Mouse (Mus musculus) CH12.LX (cell line): ENCODE results near the gene Cldn5.

Experiments used
- NELFE ChIP-seq: IDR thresholded peaks from 2 replicates; pipeline ENCODE4 v1.6.1; 2011; ENCODE audit warnings: low read depth, low read length, improper control_type of control experiment
- POLR2A ChIP-seq: IDR thresholded peaks from 2 replicates; pipeline ENCODE4 v1.6.1; 2011; ENCODE audit warnings: low read depth, mild to moderate bottlenecking, improper control_type of control experiment, low read length
- USF1 ChIP-seq: IDR thresholded peaks from 2 replicates; pipeline ENCODE4 v1.6.1; 2014; ENCODE audit warnings: low read depth, mild to moderate bottlenecking, inconsistent platforms, low read length, improper control_type of control experiment

DNA sequence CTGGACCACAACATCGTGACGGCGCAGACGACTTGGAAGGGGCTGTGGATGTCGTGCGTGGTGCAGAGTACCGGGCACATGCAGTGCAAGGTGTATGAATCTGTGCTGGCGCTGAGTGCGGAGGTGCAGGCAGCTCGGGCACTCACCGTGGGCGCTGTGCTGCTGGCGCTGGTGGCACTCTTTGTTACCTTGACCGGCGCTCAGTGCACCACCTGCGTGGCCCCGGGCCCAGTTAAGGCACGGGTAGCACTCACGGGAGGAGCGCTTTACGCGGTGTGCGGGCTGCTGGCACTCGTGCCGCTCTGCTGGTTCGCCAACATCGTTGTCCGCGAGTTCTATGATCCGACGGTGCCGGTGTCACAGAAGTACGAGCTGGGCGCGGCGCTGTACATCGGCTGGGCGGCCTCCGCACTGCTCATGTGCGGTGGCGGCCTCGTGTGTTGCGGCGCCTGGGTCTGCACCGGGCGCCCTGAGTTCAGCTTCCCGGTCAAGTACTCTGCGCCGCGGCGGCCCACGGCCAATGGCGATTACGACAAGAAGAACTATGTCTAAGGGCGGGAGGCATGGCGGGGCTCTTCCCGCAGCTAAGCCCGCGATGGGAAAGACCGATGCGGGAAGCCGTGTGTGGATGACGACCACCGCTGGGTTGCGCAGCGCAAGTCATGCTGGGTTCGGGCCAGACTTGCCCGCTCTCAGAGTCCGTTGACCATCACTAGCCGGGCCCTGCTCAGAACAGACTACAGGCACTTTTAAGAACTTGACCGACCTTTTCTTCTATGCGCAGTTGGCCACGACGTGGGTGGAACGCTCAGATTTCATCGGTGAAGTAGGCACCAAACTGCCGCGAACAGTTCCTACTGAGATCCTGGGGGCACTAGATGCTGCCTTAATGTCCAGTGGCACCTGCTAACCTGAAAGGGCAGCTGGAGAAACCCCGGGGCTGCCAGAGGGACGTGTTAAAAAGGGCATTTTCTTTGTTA, 744 bp downstream of the Cldn5 start:
- TF ChIP-seq USF1, result no peak
- TF ChIP-seq NELFE, result no peak
- no peak for TF ChIP-seq POLR2A
